Mouse (Mus musculus) liver, embryonic 14.5 days (tissue): Measurements from ENCODE around the gene Gm26620.

Experiments used
- CTCF ChIP-seq: IDR thresholded peaks from 2 replicates; pipeline ENCODE4 v1.5.1; 2016; ENCODE audit warnings: antibody characterized with exemption, low read depth, control low read depth
- EP300 ChIP-seq: IDR thresholded peaks from 2 replicates; pipeline ENCODE4 v1.6.1; 2016; ENCODE audit warnings: antibody characterized with exemption, low read depth

DNA sequence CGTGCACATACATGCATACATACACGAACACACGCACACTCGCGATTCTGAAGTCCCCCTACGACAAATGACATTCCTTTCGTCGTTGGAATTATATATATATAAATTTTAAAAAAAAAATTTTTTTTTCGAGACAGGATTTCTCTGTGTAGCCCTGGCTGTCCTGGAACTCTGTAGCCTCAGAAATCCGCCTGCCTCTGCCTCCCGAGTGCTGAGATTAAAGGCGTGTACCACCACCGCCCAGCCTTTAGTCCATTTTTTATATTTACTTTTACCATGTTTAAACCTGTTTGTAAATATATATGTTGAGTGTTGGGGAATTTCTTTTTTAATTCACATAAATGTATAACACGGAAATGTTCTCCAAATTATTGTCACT is 16.0 kb upstream of the Gm26620 start:
- TF ChIP-seq EP300 = no peak
- TF ChIP-seq CTCF = no peak
